ENCODE assay signal across 14 mouse cellular contexts in the genomic region with DNA sequence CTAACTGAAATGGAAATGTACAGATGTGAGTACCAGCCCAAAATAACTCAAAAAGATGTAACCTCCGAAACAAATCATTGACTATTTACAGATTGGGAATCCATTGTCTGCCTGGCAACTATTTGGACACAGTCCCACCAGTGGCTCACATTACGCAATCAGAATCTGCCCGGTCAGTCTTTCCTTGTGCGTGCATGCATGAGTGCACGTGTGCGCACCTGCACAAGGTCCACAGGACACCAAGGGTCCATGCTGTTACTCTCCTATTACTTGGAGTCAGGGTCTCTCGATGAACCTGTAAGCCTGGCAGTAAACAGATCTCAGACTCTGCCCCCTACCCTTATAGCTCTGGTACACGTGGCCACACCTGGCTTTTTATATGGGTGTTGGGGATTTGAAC. TPM values are rescaled to one million over a fixed set of nuclear protein-coding genes. Genes with fewer than 3 reads are reported as not detected.
"Had no signal": no experiment of that assay in that cellular context is flagged by ENCODE, and none has a peak within 500 bp of the region (broad histone marks: within the 10 kb centered on the region; RNA-seq: fewer than 3 reads in every experiment).

No protein-coding gene starts in this region.

- H3K36me3 ChIP-seq: midbrain, embryonic 13.5 days had no signal

- H3K9me3 ChIP-seq: intestine, embryonic 15.5 days; midbrain, embryonic 13.5 days; neural tube, embryonic 12.5 days had no signal

- ATAC-seq: intestine, embryonic 15.5 days had no signal

- H3K4me1 ChIP-seq: limb, embryonic 13.5 days; neural tube, embryonic 12.5 days had no signal

- H3K4me2 ChIP-seq: intestine, embryonic 15.5 days; midbrain, embryonic 13.5 days; neural tube, embryonic 12.5 days had no signal

- H3K27me3 ChIP-seq: intestine, embryonic 15.5 days; limb, embryonic 13.5 days; midbrain, embryonic 13.5 days; neural tube, embryonic 12.5 days had no signal

- H3K4me3 ChIP-seq: intestine, embryonic 15.5 days; limb, embryonic 13.5 days; midbrain, embryonic 13.5 days; neural tube, embryonic 12.5 days had no signal

- H3K9ac ChIP-seq: intestine, embryonic 15.5 days; limb, embryonic 13.5 days; liver, embryonic 14.5 days; midbrain, embryonic 13.5 days; neural tube, embryonic 12.5 days had no signal

- H3K27ac ChIP-seq: intestine, embryonic 15.5 days; limb, embryonic 13.5 days; liver, embryonic 14.5 days; midbrain, embryonic 13.5 days; neural tube, embryonic 12.5 days; stomach, postnatal 0 days had no signal

RNA-seq across cellular contexts. Expression of gene Serpine1, which starts 35.6 kb away (rescaled TPM):
- total RNA-seq: neutrophil, adult 5-6 weeks had no signal

RNA-seq across cellular contexts. Expression of gene Muc3, which starts 41.5 kb away (rescaled TPM):
- total RNA-seq: layer of hippocampus, adult 8-10 months; layer of hippocampus, postnatal 14 days; left cerebral cortex, adult 18-20 months; left cerebral cortex, postnatal 10 days; left cerebral cortex, postnatal 4 days; megakaryocyte-erythroid progenitor cell, adult 5-6 weeks; neutrophil, adult 5-6 weeks had no signal
- polyA plus RNA-seq: limb, embryonic 13.5 days; liver, embryonic 14.5 days; lung, embryonic 16.5 days; midbrain, embryonic 13.5 days; neural tube, embryonic 12.5 days had no signal
